8 mouse cellular contexts compared by ENCODE assay signal in genomic region chr1:36475480-36476110, GRCm38 (mm10). TPM values are rescaled to one million over a fixed set of nuclear protein-coding genes. Genes with fewer than 3 reads are reported as not detected.
DNase-seq lines count a peak whose midpoint lies in the region; ATAC-seq and TF ChIP-seq lines count a peak whose summit lies in the region.

No protein-coding gene starts in this region.

- H3K4me1 ChIP-seq in embryonic facial prominence, embryonic 10.5 days: peaks cover 66% of the 10 kb centered on the region
- H3K4me1 ChIP-seq in intestine, postnatal 0 days (replicated peaks; ENCODE audit: control insufficient read depth, insufficient read depth, low read length): peaks cover 29% of the 10 kb centered on the region
- peaks cover 57% of the 10 kb centered on the region for H3K4me1 ChIP-seq in midbrain, embryonic 12.5 days

- TF ChIP-seq CTCF in intestine, postnatal 0 days (IDR thresholded peaks at IDR 0.05; ENCODE audit: low read depth): no peak; the same call in 1 of the 2 replicates

- H3K27me3 ChIP-seq in embryonic facial prominence, embryonic 10.5 days (replicated peaks; ENCODE audit: low read depth, poor library complexity, severe bottlenecking): no peaks in the 10 kb centered on the region
- no peaks in the 10 kb centered on the region for H3K27me3 ChIP-seq in intestine, postnatal 0 days (replicated peaks; ENCODE audit: control insufficient read depth, insufficient read depth, low read length)
- no peaks in the 10 kb centered on the region for H3K27me3 ChIP-seq in midbrain, embryonic 12.5 days

- no peaks in the 10 kb centered on the region for H3K9me3 ChIP-seq in embryonic facial prominence, embryonic 10.5 days
- H3K9me3 ChIP-seq in intestine, postnatal 0 days (ENCODE audit: control insufficient read depth): no peaks in the 10 kb centered on the region
- H3K9me3 ChIP-seq in midbrain, embryonic 12.5 days: no peaks in the 10 kb centered on the region

- intact Hi-C loops in gastrocnemius, postnatal 36 days (cut with DNase I): no loop called here

- WGBS in embryonic facial prominence, embryonic 10.5 days: 42% methylated on average over 8 of the region's 8 CpGs
- 22% methylated on average over 8 of the region's 8 CpGs for WGBS in intestine, postnatal 0 days
- WGBS in midbrain, embryonic 12.5 days: 59% methylated on average over 8 of the region's 8 CpGs

- H3K36me3 ChIP-seq in embryonic facial prominence, embryonic 10.5 days (replicated peaks): peaks cover 2% of the 10 kb centered on the region; the same call in 1 of the 2 replicates
- peaks cover 7% of the 10 kb centered on the region for H3K36me3 ChIP-seq in intestine, postnatal 0 days (ENCODE audit: control insufficient read depth, insufficient read depth)
- H3K36me3 ChIP-seq in midbrain, embryonic 12.5 days: no peaks in the 10 kb centered on the region

- peak; percentile 50 for DNase-seq in embryo, embryonic 10 days (ENCODE audit: low spot score)
- no peak for DNase-seq in embryo, embryonic 10.5 days (ENCODE audit: low spot score)
- peak; percentile 49 for DNase-seq in embryonic facial prominence, embryonic 10.5 days (ENCODE audit: low spot score)
- DNase-seq in adrenal gland, adult (ENCODE audit: inconsistent age in 2 of 2, low spot score in 1 of 2): no peak
- DNase-seq in gastrocnemius, postnatal 36 days: no peak
- no peak for DNase-seq in thymus, postnatal 4 days

- ATAC-seq in intestine, postnatal 0 days: peak; percentile 60
- ATAC-seq in midbrain, embryonic 12.5 days (ENCODE audit: low FRiP score, low read depth): no peak

- peak overlapping the region; percentile 40 for H3K4me3 ChIP-seq in embryonic facial prominence, embryonic 10.5 days
- peak overlapping the region; percentile 72 for H3K4me3 ChIP-seq in intestine, postnatal 0 days (ENCODE audit: low read depth, low read length)
- H3K4me3 ChIP-seq in midbrain, embryonic 12.5 days: 0 out of 2 replicates have a peak overlapping the region, but pooled peaks have one; percentile 9

- H3K27ac ChIP-seq in embryonic facial prominence, embryonic 10.5 days (replicated peaks): peak overlapping the region; percentile 66
- H3K27ac ChIP-seq in intestine, postnatal 0 days (ENCODE audit: low read depth, low read length): peak overlapping the region; percentile 82
- H3K27ac ChIP-seq in midbrain, embryonic 12.5 days (replicated peaks): no peak overlapping the region

- H3K9ac ChIP-seq in intestine, postnatal 0 days (ENCODE audit: low read depth, low read length): peak overlapping the region; percentile 50; the same call in 1 of the 2 replicates
- no peak overlapping the region for H3K9ac ChIP-seq in midbrain, embryonic 12.5 days (replicated peaks)

- peak overlapping the region; percentile 88 for H3K4me2 ChIP-seq in intestine, postnatal 0 days (replicated peaks; ENCODE audit: low read depth)
- peak overlapping the region; percentile 75 for H3K4me2 ChIP-seq in midbrain, embryonic 12.5 days (replicated peaks)

RNA-seq across cellular contexts. Expression of gene Cnnm4, which starts 4.2 kb away (rescaled TPM):
- 16.2 and 16.4 TPM in 2 replicates for polyA plus RNA-seq in embryonic facial prominence, embryonic 10.5 days (2016; fragmentation: Nextera tagmentation; extraction: Ambion mirVana)
- polyA plus RNA-seq in intestine, postnatal 0 days (2015; fragmentation: Nextera tagmentation; extraction: Ambion mirVana): 17.4 and 18.4 TPM in 2 replicates
- polyA plus RNA-seq in midbrain, embryonic 12.5 days (2016; fragmentation: Nextera tagmentation; extraction: Ambion mirVana): 10.2 and 10.5 TPM in 2 replicates
- total RNA-seq in gastrocnemius, postnatal 36 days (2021): 1 to 10 TPM; 7.0 to 7.1 TPM

RNA-seq across cellular contexts. Expression of gene Lman2l, which starts 30.5 kb away (rescaled TPM):
- 58.4 and 62.9 TPM in 2 replicates for polyA plus RNA-seq in embryonic facial prominence, embryonic 10.5 days (2016; fragmentation: Nextera tagmentation; extraction: Ambion mirVana)
- polyA plus RNA-seq in intestine, postnatal 0 days (2015; fragmentation: Nextera tagmentation; extraction: Ambion mirVana): 10.5 and 11.2 TPM in 2 replicates
- 73.8 and 74.5 TPM in 2 replicates for polyA plus RNA-seq in midbrain, embryonic 12.5 days (2016; fragmentation: Nextera tagmentation; extraction: Ambion mirVana)
- total RNA-seq in gastrocnemius, postnatal 36 days (2021): 10 to 100 TPM; 16.5 to 19.0 TPM

RNA-seq across cellular contexts. Expression of gene Cnnm3, which starts 36.1 kb away (rescaled TPM):
- 3.5 and 3.6 TPM in 2 replicates for polyA plus RNA-seq in embryonic facial prominence, embryonic 10.5 days (2016; fragmentation: Nextera tagmentation; extraction: Ambion mirVana)
- polyA plus RNA-seq in intestine, postnatal 0 days (2015; fragmentation: Nextera tagmentation; extraction: Ambion mirVana): 2.5 and 2.6 TPM in 2 replicates
- polyA plus RNA-seq in midbrain, embryonic 12.5 days (2016; fragmentation: Nextera tagmentation; extraction: Ambion mirVana): 3.8 and 4.6 TPM in 2 replicates
- total RNA-seq in gastrocnemius, postnatal 36 days (2021): 10 to 100 TPM; 10.8 to 12.2 TPM

Comparison
In these comparisons a context has a peak if more than half of its experiments do, and no peak if none do; other contexts are left out.
1. DNase-seq: peak in embryo, embryonic 10 days (single experiment) and embryonic facial prominence, embryonic 10.5 days (single experiment); none in embryo, embryonic 10.5 days (single experiment), adrenal gland, adult (0 of 2), gastrocnemius, postnatal 36 days (0 of 2) and thymus, postnatal 4 days (single experiment).
2. H3K4me3 ChIP-seq: peak in every context shown above with its lines; median percentile 72 in intestine, postnatal 0 days; 40 in embryonic facial prominence, embryonic 10.5 days; 9 in midbrain, embryonic 12.5 days.